Mouse (Mus musculus): ENCODE results near the gene Nmrk2. TPM values are rescaled to one million over a fixed set of nuclear protein-coding genes. Genes with fewer than 3 reads are reported as not detected.

Nmrk2 gene
- total RNA-seq, 2 experiments from 2014 or later, result 0.20 to 0.25 TPM

- no peak for DNase-seq
These were observed 14.4 kb upstream of the Nmrk2 start for GRCm38 (mm10) chr10:81216260-81216659.

- no peak for DNase-seq
These were observed 8.3 kb upstream of the Nmrk2 start for GRCm38 (mm10) chr10:81210154-81210553.

- peak in 1 of 2 experiments; percentile 8 for DNase-seq
These were observed 2.3 kb upstream of the Nmrk2 start for GRCm38 (mm10) chr10:81204137-81204536.

DNA sequence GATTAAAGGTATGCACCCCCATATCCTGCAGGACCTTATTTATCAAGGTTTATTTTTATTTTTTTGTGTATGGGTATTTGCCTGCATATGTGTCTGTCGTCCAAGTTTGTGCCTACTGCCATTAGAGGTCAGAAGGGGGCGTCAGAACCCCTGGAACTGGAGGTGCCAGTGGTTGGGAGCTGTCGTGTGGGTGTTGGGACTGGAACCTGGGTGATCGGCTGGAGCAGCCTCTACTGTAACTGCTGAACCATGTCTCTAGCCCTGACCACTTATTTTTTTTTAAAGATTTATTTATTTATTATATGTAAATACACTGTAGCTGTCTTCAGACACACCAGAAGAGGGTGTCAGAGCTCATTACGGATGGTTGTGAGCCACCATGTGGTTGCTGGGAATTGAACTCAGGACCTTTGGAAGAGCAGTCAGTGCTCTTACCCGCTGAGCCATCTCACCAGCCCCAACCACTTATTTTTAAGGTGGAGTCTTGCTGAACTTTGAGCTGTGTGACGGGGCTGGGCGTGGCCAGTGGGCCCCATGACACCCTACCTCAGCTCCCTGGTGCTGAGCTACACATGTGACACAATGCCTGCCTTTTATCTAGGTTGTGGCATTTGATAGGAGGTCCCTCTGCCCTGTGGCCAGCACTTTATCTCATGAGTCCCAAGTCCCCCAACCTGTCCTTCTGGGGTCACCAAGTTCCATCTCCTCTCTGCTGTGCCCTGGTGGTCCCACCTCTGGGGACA lies 1.3 kb upstream of the Nmrk2 start:
- DNase-seq, result peak in 1 of 2 experiments; percentile 1

GRCm38 (mm10) chr10:81200605-81201287 lies 1.1 kb downstream of the Nmrk2 start:
- peak in 1 of 2 experiments; percentile 1 for DNase-seq

DNA sequence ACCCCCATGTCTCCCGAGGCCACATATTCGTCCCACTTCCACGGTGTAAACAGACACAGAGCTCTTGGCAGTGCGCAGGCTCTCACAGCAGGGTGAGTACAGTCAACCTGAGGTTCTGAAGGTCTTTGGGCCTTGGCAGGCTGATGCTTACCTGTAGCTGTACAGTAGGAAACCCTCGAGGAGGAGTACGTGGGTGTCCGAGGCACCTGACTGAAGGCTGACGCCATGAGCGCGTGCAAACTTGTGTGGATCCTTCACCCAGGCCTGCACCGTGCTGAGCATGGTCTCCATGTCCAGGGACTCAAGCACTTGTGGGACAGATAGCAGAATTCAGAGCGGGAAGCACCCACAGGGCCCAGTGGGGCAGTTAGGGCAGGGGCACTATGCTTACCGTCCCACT lies 1.7 kb downstream of the Nmrk2 start:
- peak in 1 of 2 experiments; percentile 1 for DNase-seq

GRCm38 (mm10) chr10:81198990-81199389 lies 2.9 kb downstream of the Nmrk2 start:
- DNase-seq, result no peak

DNA sequence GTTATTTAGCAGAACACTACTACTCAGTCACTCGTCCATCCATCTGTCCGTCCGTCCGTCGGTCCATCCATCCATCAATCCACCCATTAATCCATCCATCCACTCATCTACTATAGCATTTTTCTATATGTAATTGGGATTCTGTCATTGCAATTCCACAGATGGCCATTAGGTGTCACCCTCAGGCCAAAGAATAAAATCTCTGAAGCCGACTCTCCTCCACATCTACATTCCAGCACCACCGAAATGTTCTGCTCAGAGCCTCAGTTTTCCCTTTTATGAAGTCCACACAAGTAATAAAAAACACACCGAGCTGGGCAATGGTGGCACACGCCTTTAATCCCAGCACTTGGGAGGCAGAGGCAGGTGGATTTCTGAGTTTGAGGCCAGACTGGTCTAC lies 3.6 kb downstream of the Nmrk2 start:
- peak in 1 of 2 experiments; percentile 47 for DNase-seq

- DNase-seq, result no peak
These were observed 4.5 kb downstream of the Nmrk2 start for GRCm38 (mm10) chr10:81197305-81197704.

GRCm38 (mm10) chr10:81196470-81197065 lies 5.3 kb downstream of the Nmrk2 start:
- no peak for DNase-seq

- peak in 1 of 2 experiments; percentile 3 for DNase-seq
These were observed 6.6 kb downstream of the Nmrk2 start for GRCm38 (mm10) chr10:81195300-81195699.

GRCm38 (mm10) chr10:81193991-81194774 lies 7.7 kb downstream of the Nmrk2 start:
- no peak for DNase-seq

GRCm38 (mm10) chr10:81192968-81193501 lies 8.8 kb downstream of the Nmrk2 start:
- DNase-seq, result peak; percentile 51 to 58

GRCm38 (mm10) chr10:81192270-81192967 lies 9.4 kb downstream of the Nmrk2 start:
- peak; percentile 86 to 90 for DNase-seq

DNA sequence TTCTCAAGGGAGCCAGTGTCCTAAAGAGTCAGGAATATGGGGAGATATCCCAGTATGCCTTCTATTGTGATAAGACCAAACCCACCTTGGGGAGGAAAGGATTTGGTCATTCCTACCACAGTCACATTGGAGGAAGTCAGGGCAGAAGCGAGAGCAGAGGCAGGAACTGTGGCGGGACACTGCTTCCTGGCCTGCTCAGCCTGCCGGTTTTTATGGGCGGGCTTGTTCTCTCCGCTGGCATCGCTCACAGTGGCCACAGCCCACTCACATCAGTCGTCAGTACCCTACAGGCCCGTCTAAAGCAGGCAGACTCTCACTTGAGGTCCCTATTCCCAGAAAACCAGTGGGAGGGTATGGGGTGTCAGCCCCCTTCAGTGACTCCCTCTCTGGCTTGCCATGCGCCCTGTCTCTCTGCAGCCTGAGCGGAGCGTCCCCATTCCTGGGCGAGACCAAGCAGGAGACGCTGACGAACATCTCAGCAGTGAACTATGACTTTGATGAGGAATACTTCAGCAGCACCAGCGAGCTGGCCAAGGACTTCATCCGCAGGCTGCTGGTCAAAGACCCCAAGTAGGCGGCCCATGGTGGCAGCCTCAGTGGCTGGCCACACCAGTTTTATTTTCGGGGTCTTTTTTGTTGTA lies 10.4 kb downstream of the Nmrk2 start:
- no peak for DNase-seq

DNA sequence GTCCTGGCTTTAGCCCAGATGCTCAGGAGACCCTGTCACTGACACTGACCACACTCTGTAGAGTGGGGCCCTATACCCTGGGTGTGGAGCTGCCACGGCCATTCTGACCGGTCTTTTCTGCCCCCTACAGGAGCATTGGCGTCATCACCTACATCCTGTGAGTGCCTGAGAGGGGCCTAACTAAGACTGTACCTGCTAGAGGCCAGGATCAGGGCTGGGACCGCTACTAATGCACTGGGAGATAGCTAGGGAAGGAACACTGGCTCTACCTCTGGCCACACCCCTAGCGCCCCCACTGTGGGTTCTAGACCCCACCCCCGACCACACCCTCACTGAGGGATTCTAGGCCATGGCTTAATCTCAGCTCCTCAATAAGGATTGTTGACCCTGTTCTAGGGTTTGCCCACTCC lies 10.9 kb downstream of the Nmrk2 start:
- DNase-seq, result no peak

GRCm38 (mm10) chr10:81190236-81190911 lies 11.5 kb downstream of the Nmrk2 start:
- DNase-seq, result no peak

DNA sequence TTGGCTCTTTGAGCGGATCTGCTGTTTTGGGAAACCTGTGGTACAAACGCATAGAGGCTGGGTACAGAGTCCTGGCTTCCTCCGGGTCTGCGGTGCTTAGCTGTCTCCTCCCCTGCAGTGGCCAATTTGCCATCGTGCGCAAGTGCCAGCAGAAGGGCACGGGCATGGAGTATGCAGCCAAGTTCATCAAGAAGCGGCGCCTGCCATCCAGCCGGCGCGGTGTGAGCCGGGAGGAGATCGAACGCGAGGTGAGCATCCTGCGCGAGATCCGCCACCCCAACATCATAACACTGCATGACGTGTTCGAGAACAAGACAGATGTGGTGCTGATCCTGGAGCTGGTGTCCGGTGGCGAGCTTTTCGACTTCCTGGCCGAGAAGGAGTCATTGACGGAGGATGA lies 12.0 kb downstream of the Nmrk2 start:
- DNase-seq, result no peak

DNA sequence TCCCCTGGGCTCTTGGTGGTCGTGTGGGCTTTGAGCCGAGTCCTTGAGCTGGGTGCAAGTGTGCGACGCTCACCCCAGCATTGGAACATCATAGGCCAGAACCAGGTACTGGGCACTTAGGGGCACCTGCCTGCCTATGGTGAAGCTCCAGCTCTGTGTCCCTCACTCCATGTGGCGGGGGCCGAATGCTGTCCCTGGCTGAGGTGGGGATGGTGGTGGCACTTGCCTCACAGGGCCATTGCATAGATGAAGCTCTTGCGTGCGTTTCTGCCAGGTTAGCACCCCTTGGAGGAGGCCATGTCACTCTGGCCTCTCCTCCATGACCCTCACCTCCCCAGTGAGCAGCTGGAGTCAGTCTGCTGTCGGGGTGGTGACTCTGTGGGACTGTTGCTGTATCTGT lies 14.7 kb downstream of the Nmrk2 start:
- no peak for DNase-seq

- no peak for DNase-seq
These were observed 17.1 kb downstream of the Nmrk2 start for GRCm38 (mm10) chr10:81184765-81185164.

DNA sequence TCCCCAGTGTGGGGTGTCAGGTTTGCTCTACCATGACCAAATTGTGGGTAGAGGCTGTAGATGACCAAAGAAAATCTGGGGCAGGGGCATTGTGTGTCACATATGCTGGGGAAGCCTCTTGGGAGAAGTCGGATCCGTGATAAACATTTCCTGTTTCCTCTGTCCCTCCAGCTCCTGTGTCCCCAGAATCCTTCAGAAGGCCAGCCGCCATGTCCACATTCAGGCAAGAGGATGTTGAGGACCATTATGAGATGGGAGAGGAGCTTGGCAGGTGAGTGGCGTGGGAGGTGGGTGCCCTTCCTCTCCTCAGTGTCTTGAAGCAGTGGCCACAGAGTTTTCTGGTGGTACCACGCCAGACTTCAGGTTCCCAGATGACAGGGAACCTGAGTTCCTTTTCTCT lies 18.0 kb downstream of the Nmrk2 start, which contains the start of gene 4930442H23Rik:
Gene 4930442H23Rik (minus strand): TSS at position 45 of the 400 bp plus-strand sequence.
- no peak for DNase-seq
